Mouse (Mus musculus): ENCODE measurements around the gene Gm12695.

Gm12695 gene

GRCm38 (mm10) chr4:96785086-96785485, at the start of gene Gm12695:
Gene Gm12695, minus strand, starts transcription at chr4:96785186.
- no peak for DNase-seq (ENCODE audit: low read depth, low spot score)

GRCm38 (mm10) chr4:96825540-96826045, 40.6 kb upstream of the Gm12695 start:
- no peak for DNase-seq (ENCODE audit: low read depth, low spot score)

DNA sequence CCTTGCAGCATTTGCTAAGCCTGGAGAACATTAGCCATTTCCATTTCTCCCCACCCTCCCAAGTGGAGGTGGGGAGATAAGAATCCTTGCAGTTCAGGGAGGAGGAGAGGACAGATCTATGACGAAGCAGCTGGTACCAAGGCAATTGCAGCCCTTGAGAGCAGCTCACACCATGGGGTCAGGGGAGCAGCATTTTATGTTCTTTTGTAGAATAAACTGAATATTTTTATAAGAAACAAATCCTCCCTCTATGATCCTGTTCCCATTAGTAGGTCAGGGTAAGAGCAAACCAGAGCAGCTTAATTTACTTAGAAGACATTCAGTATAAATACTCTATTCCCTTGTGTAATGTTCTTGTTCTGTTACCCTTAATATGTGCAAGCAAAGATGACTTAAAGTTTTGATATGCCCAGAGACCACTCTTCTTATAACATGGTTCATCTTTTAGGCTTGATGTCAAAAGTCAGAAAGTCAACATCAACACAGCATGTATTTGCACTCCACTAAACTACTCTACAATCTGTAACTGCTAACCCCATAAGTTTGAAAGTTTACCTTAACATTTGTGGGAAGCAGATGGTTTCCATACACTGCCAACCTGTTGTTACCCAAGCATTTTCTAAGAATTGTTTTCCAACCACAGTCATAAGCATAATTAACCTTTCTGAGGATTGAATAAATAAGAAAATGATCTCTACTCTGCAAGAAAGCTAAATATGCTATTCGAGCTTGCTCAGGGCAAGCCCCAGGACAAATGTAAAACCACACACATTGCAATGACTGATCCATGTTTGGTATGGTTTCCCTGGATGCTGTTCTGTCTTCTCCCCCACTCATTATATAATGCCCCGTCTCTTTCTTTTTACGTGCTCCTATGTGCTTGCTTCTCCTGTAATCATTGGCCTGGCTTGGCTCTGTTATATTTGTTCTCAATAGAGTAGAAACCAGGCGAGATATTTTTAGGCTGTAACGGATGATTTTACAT, 22.1 kb upstream of the Gm12695 start:
- no peak for DNase-seq (ENCODE audit: low read depth, low spot score)

- DNase-seq (ENCODE audit: low read depth, low spot score), result no peak
Observed at GRCm38 (mm10) chr4:96799380-96800157, 14.6 kb upstream of the Gm12695 start.

- DNase-seq (ENCODE audit: low read depth, low spot score), result no peak
Observed at GRCm38 (mm10) chr4:96797583-96797982, 12.6 kb upstream of the Gm12695 start.

GRCm38 (mm10) chr4:96791301-96791700, 6.3 kb upstream of the Gm12695 start:
- no peak for DNase-seq (ENCODE audit: low read depth, low spot score)

- DNase-seq (ENCODE audit: low read depth, low spot score), result no peak
Observed at GRCm38 (mm10) chr4:96789905-96790304, 4.9 kb upstream of the Gm12695 start.

- no peak for DNase-seq (ENCODE audit: low read depth, low spot score)
Observed at GRCm38 (mm10) chr4:96786610-96787009, 1.6 kb upstream of the Gm12695 start.

DNA sequence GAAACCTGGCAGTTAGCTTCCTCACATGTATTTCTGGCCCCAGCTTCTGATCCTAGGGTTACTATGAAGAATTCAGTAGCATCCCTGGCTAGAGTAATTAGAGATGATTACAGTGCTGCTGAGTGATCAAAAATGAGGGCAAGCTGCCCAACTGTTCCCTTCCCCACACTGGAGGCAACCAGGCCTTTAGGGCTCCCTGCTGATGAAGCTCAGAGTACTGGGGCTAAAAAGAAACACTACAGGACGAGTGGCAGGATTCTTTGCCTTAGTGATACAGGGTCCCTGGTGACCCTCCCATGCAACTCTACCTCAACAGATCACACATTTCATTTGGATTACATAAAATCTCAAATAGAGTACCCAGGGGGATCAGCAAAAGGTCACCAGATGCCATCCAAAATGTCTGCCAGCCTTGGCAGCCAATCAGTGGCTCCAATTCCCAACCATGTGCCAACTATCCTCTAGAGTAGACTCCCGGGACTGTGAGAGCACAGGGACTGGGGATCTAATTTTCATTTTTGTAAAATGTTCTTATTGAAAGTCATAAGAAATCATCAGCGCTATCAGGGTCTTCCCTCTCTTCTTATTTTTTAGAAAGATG, 11.9 kb downstream of the Gm12695 start:
- no peak for DNase-seq (ENCODE audit: low read depth, low spot score)

- DNase-seq (ENCODE audit: low read depth, low spot score), result no peak
Observed at GRCm38 (mm10) chr4:96766396-96766998, 18.5 kb downstream of the Gm12695 start.

DNA sequence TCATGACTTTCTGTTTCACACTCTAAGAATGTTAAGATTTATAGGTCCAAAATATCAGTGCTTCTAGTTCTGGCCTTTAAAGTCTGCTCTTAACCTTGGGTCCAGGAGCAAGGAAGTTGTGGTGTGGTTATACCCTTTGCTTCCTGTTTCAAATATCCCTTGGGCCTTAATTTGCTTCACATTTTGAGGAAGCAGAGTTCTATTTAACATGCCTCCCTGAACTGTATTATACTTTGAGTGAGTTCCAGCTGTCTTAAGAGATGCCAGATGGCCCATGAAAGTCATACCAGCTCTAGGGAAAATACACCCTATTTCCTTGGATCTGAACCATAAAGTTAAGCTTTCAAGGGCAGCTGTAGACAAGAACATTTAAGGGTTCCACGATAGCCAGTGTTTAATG, 33.0 kb downstream of the Gm12695 start:
- DNase-seq (ENCODE audit: low read depth, low spot score), result no peak

GRCm38 (mm10) chr4:96740472-96740871, 44.5 kb downstream of the Gm12695 start:
- no peak for DNase-seq (ENCODE audit: low read depth, low spot score)

- no peak for DNase-seq (ENCODE audit: low read depth, low spot score)
Observed at GRCm38 (mm10) chr4:96729256-96729655, 55.7 kb downstream of the Gm12695 start.

GRCm38 (mm10) chr4:96728211-96728610, 56.8 kb downstream of the Gm12695 start:
- DNase-seq (ENCODE audit: low read depth, low spot score), result no peak

DNA sequence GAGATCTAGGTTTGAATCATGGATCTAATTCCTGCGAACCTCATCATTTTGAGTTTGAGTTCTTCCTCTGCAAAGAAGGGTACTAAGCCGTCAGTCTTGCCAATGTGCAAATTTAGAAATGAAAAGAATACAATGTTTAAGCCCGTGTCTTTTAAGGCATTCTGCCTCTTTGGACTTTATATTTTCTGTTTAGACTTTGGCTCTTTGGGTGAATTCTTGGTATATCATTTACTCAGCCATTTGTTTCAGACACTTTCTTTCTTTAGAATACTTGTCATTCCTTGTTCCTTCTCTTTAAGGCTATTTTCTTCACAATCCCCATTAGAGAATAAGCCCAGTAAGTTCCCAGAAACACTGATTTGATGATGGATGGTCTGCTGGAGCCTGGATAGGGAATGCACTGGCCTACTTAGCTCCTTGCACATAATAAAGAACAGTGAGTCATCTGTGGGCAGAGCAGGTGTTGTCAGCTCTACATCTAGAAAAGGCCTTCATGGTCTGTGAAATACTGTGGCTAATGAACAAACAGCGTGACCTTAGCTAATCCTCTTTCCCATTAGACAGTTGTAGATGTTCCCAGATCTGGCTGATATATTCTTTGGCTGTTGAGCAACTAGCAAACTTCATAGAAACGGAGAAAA, 59.5 kb downstream of the Gm12695 start:
- DNase-seq (ENCODE audit: low read depth, low spot score), result no peak

DNA sequence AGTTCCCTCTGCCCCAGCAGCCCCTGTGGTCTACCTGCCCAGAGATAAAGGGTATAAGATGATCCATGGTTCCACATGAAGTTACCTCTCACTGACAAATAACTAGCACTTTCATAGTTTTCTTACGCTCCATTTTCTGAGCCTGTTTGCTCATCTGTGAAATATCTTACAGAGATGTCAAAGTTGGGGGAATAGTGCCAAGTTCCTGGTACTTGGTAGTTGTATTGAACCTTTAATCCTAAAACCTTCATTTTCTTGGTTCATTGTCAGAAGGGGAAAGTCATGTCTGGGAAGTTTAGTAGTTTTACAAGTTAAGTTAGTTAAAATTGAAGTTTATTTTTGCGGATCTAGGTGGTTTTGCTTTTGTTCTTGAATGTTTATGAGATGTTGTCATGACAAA, 62.7 kb downstream of the Gm12695 start:
- DNase-seq (ENCODE audit: low read depth, low spot score), result no peak

DNA sequence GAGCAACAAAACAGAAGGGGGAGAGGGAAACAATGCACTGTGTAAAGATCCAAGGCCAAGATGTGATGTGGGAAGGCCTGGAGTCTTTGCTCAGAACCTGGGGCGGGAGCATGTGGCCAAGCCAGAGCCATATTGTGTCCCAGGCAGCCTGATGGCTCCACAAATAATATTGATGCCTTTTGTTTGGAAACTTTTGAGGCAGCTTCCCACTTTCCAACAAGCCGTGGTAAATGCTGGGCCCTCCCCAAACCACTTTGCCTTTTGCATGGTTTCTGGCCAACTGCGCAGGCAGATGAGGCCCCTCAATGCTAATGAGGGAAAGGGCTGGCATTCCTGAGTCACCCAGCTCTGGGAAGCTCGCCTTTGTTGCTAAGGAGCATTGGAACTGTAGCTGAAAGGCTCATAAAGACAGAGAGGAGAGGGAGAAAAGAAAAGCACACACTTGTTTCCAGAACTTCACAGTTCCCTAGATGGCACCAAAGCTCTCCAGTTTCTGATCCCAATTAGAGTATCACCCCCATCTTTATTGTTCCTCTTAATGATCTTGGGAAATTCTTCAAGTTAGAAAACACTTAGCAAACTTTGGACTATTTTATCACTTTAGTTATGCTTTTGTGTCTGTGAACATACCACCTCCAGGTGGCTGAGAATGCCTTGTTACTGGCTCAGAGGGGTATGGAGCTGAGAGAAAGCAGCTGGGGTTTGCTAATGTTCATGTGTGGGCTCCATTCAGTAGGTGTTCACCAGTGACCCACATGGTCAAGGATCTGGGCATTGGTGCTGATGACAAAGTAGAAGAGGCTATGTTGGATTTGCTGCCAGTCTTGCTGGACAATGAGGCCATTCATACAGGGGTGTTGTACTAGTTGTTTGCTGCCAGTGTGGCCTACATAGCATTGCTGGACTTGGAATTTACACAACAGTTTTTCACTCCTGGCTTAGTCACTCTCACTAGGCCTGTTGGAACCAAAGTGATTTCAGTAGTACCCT, 65.7 kb downstream of the Gm12695 start:
- DNase-seq (ENCODE audit: low read depth, low spot score), result no peak

DNA sequence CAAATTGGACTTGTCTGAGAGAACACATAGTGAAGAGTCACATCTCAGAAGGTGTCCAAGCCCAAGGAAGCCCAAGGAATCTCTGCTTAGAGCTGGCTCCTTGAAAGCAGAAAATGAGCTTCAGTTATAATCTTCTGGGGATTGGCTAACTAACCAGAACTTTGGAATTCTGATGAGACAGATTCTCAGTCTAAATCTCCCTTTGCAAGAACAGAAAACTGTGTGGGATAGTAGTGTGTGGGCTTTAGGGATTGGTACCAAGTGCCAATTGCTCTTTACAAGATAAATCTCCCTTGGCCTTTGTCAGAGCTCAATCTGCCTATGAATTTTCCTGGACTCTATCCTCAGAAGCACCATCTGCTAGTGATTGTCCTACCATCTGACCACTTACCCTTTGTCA, 66.5 kb downstream of the Gm12695 start:
- no peak for DNase-seq (ENCODE audit: low read depth, low spot score)

DNA sequence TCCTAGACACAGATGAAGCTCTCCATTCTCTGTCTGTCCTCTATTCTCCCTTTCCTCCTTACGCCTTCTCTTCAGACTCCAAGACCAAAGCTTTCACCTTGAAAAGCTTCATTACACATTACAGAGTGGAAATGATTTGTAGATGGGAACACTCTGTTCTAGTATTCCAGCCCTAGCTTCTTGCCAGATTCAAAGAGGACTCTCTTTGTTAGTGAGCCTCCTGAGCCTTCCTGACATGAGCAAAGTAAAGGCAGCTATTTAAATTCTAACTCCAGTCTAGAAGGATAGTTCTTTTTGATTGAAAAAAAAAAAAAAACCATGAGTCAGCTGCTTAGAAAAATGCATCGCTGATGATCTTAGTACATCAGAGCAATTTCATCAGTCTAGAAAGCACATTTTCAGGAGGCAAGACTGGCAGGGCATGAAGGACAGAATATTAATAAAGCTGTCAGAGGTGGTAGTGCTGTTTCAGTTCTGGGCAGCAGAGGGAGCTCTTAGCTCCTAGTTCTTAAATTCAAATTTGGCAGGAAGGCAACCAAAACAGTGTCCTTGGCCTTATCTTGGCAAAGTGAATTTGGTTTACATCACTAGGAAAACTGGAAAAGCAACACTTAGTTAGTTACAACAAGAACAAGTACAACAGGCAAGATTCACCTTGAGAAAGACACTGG, 79.6 kb downstream of the Gm12695 start:
- DNase-seq (ENCODE audit: low read depth, low spot score), result no peak

Data from c-Kit-negative CD71-positive TER-119-positive erythroid progenitor cells, embryonic 14.5 days (primary cell).